Mouse (Mus musculus): ENCODE results near the gene Dhx16.

GRCm38 (mm10) chr17:35836178-35836965, 43.2 kb upstream of the Dhx16 start:
- no peak for TF ChIP-seq USF2 (IDR thresholded peaks at IDR 0.05; ENCODE audit: borderline replicate concordance in 1 of 2, insufficient read depth in 1 of 2, low read depth in 1 of 2, low read length in 2 of 2)
- TF ChIP-seq CTCF (IDR thresholded peaks at IDR 0.05 in 2 of 3, conservative IDR thresholded peaks at IDR 0.05 in 1 of 3; ENCODE audit: control insufficient read depth in 1 of 3, insufficient read depth in 1 of 3, low read depth in 2 of 3, low read length in 3 of 3, poor library complexity in 1 of 3, severe bottlenecking in 1 of 3), result peak in 2 of 3 experiments; percentile 28 to 91; a peak in 4 of 6 replicates
- no peak for TF ChIP-seq MEF2A (IDR thresholded peaks at IDR 0.05; ENCODE audit: extremely low read depth, insufficient replicate concordance, low read depth, low read length, poor library complexity, severe bottlenecking)
- TF ChIP-seq E2F4 (IDR thresholded peaks at IDR 0.05; ENCODE audit: borderline replicate concordance, low read depth, low read length), result no peak
- TF ChIP-seq GATA1 (IDR thresholded peaks at IDR 0.05; ENCODE audit: low read depth, low read length), result no peak
- TF ChIP-seq POLR2A (IDR thresholded peaks at IDR 0.05; ENCODE audit: control insufficient read depth in 1 of 2, insufficient read depth in 1 of 2, low read depth in 1 of 2, low read length in 2 of 2, poor library complexity in 1 of 2), result peak; percentile 2 to 21; a peak in 1 of 4 replicates
- 0 out of 2 replicates have a peak, but pooled peaks have one; percentile 79 for TF ChIP-seq POLR2AphosphoS5 (IDR thresholded peaks at IDR 0.05; ENCODE audit: borderline replicate concordance, low read depth, low read length)
- TF ChIP-seq POLR2AphosphoS2 (IDR thresholded peaks at IDR 0.05; ENCODE audit: low read length), result no peak
- no peak for TF ChIP-seq ZC3H11A (IDR thresholded peaks at IDR 0.05; ENCODE audit: low read depth, low read length)
- no peak for TF ChIP-seq ZMIZ1 (IDR thresholded peaks at IDR 0.05; ENCODE audit: low read depth, low read length)
- TF ChIP-seq GABPA (IDR thresholded peaks at IDR 0.05; ENCODE audit: low read depth, low read length), result no peak
- no peak for TF ChIP-seq ZNF384 (IDR thresholded peaks at IDR 0.05; ENCODE audit: low read depth, low read length)
- no peak for TF ChIP-seq EP300 (IDR thresholded peaks at IDR 0.05; ENCODE audit: low read depth in 1 of 2, low read length in 2 of 2)
